ENCODE assay signal across 23 mouse cellular contexts in genomic region chr13:96966210-96967089, GRCm38 (mm10). TPM values are rescaled to one million over a fixed set of nuclear protein-coding genes. Genes with fewer than 3 reads are reported as not detected.
DNase-seq lines count a peak whose midpoint lies in the region; ATAC-seq lines count a peak whose summit lies in the region.
"Had no signal": no experiment of that assay in that cellular context is flagged by ENCODE, and none has a peak within 500 bp of the region (broad histone marks: within the 10 kb centered on the region; RNA-seq: fewer than 3 reads in every experiment).

No protein-coding gene starts in this region.

- no peaks in the 10 kb centered on the region for H3K4me1 ChIP-seq in midbrain, embryonic 16.5 days (ENCODE audit: control insufficient read depth, insufficient read depth, low read length)
- no peaks in the 10 kb centered on the region for H3K4me1 ChIP-seq in midbrain, embryonic 10.5 days
- H3K4me1 ChIP-seq: embryonic facial prominence, embryonic 12.5 days; forebrain, embryonic 10.5 days; hindbrain, embryonic 10.5 days; midbrain, embryonic 12.5 days; neural tube, embryonic 12.5 days had no signal

- no peak for ATAC-seq in midbrain, embryonic 16.5 days
- ATAC-seq in megakaryocyte-erythroid progenitor cell, adult 5-6 weeks (replicated peaks; ENCODE audit: low FRiP score, low TSS enrichment, poor library complexity, severe bottlenecking), result peak; percentile 90
- no peak for ATAC-seq in activated CD4-positive, CD25-positive, alpha-beta regulatory T cell, adult 4 months
- ATAC-seq: inflammation-experienced regulatory T-cells, adult 6 months had no signal

- no peaks in the 10 kb centered on the region for H3K36me3 ChIP-seq in midbrain, embryonic 16.5 days (ENCODE audit: control insufficient read depth, insufficient read depth, low read length)
- H3K36me3 ChIP-seq in midbrain, embryonic 10.5 days, result no peaks in the 10 kb centered on the region
- H3K36me3 ChIP-seq: embryonic facial prominence, embryonic 12.5 days; forebrain, embryonic 10.5 days; G1E; heart, embryonic 15.5 days; hindbrain, embryonic 10.5 days; midbrain, embryonic 12.5 days; neural tube, embryonic 12.5 days had no signal

- H3K4me2 ChIP-seq in midbrain, embryonic 16.5 days (ENCODE audit: low read length), result peak overlapping the region; percentile 10; the same call in 1 of the 2 replicates
- H3K4me2 ChIP-seq: embryonic facial prominence, embryonic 12.5 days; heart, embryonic 15.5 days; midbrain, embryonic 12.5 days; neural tube, embryonic 12.5 days had no signal

- 78% methylated on average over 15 of the region's 15 CpGs for WGBS in midbrain, embryonic 16.5 days
- 84% methylated on average over 15 of the region's 15 CpGs for WGBS in midbrain, embryonic 10.5 days

- DNase-seq in midbrain, embryonic 10.5 days (ENCODE audit: low spot score), result no peak
- DNase-seq in c-Kit-positive CD71-positive TER-119-positive erythroid progenitor cells, embryonic 14.5 days (ENCODE audit: low spot score), result peak; percentile 45
- DNase-seq in induced T-regulatory cell, adult 2 months (ENCODE audit: low read depth), result peak; percentile 20
- DNase-seq in layer of hippocampus, postnatal 25 days (ENCODE audit: extremely low spot score in 1 of 2, low spot score in 1 of 2), result no peak
- DNase-seq: adrenal gland, adult 8-10 months; cerebellum, adult 18-20 months; cerebellum, postnatal 36 days; gastrocnemius, postnatal 10 days; heart, adult 2 months; left cerebral cortex, postnatal 4 days; lung, adult 2 months; thymus, postnatal 4 days had no signal

- H3K9ac ChIP-seq in midbrain, embryonic 16.5 days (ENCODE audit: low read depth, low read length), result no peak overlapping the region
- H3K9ac ChIP-seq: embryonic facial prominence, embryonic 12.5 days; heart, embryonic 15.5 days; midbrain, embryonic 12.5 days; neural tube, embryonic 12.5 days had no signal

- H3K27ac ChIP-seq in midbrain, embryonic 16.5 days (ENCODE audit: low read length), result peak overlapping the region; percentile 30; the same call in 1 of the 2 replicates
- no peak overlapping the region for H3K27ac ChIP-seq in midbrain, embryonic 10.5 days (replicated peaks)
- H3K27ac ChIP-seq: embryonic facial prominence, embryonic 12.5 days; forebrain, embryonic 10.5 days; heart, adult 2 months; heart, embryonic 15.5 days; hindbrain, embryonic 10.5 days; midbrain, embryonic 12.5 days; neural tube, embryonic 12.5 days had no signal

- no peak overlapping the region for H3K4me3 ChIP-seq in midbrain, embryonic 16.5 days (ENCODE audit: low read depth, low read length)
- no peak overlapping the region for H3K4me3 ChIP-seq in midbrain, embryonic 10.5 days
- H3K4me3 ChIP-seq: embryonic facial prominence, embryonic 12.5 days; forebrain, embryonic 10.5 days; heart, adult 2 months; heart, embryonic 15.5 days; hindbrain, embryonic 10.5 days; midbrain, embryonic 12.5 days; neural tube, embryonic 12.5 days had no signal

- no peaks in the 10 kb centered on the region for H3K9me3 ChIP-seq in midbrain, embryonic 16.5 days (replicated peaks; ENCODE audit: control insufficient read depth, low read length, poor library complexity, severe bottlenecking)
- no peaks in the 10 kb centered on the region for H3K9me3 ChIP-seq in midbrain, embryonic 10.5 days (replicated peaks)
- H3K9me3 ChIP-seq: embryonic facial prominence, embryonic 12.5 days; forebrain, embryonic 10.5 days; G1E; heart, embryonic 15.5 days; hindbrain, embryonic 10.5 days; midbrain, embryonic 12.5 days; neural tube, embryonic 12.5 days had no signal

- no peaks in the 10 kb centered on the region for H3K27me3 ChIP-seq in midbrain, embryonic 16.5 days (ENCODE audit: control insufficient read depth, insufficient read depth, low read depth, low read length)
- H3K27me3 ChIP-seq in midbrain, embryonic 10.5 days (ENCODE audit: low read depth, poor library complexity, severe bottlenecking), result no peaks in the 10 kb centered on the region
- H3K27me3 ChIP-seq: embryonic facial prominence, embryonic 12.5 days; heart, embryonic 15.5 days; midbrain, embryonic 12.5 days; neural tube, embryonic 12.5 days had no signal

RNA-seq across cellular contexts. Expression of gene Gcnt4, which starts 42.0 kb away (rescaled TPM):
- 0.05 and 0.24 TPM in 2 replicates for polyA plus RNA-seq in midbrain, embryonic 16.5 days (2015; fragmentation: Nextera tagmentation; extraction: Ambion mirVana)
- 0.41 and 0.81 TPM in 2 replicates for polyA plus RNA-seq in midbrain, embryonic 10.5 days (2016; fragmentation: Nextera tagmentation; extraction: Ambion mirVana)
- not detected in 2 replicates for total RNA-seq in megakaryocyte-erythroid progenitor cell, adult 5-6 weeks (2014; fragmentation: Nextera tagmentation)
- not detected in 2 replicates for total RNA-seq in megakaryocyte-erythroid progenitor cell, adult 5-6 weeks (2017)
- 1 to 10 TPM; 1.6 to 2.4 TPM for total RNA-seq in layer of hippocampus, postnatal 25 days (2021)
- polyA plus RNA-seq in activated CD4-positive, CD25-positive, alpha-beta regulatory T cell, adult 4 months (2017; shearing (Covaris generic)), result not detected
- polyA plus RNA-seq: G1E had no signal

Comparison
In these comparisons a context has a peak if more than half of its experiments do, and no peak if none do; other contexts are left out.
1. DNase-seq: peak in c-Kit-positive CD71-positive TER-119-positive erythroid progenitor cells, embryonic 14.5 days (single experiment) and induced T-regulatory cell, adult 2 months (single experiment); none in midbrain, embryonic 10.5 days (single experiment) and layer of hippocampus, postnatal 25 days (0 of 2).